Mouse (Mus musculus) heart, embryonic 16.5 days (tissue): Measurements from ENCODE around the gene Slc11a1. TPM values are rescaled to one million over a fixed set of nuclear protein-coding genes. Genes with fewer than 3 reads are reported as not detected.

ENCODE experiments used
- ATAC-seq: fragments of 200-750 bp; cut with Nextera tagmentation; replicated peaks from 2 replicates; pipeline ENCODE4 v1.8.0; 2017; ENCODE audit warnings: moderate number of reproducible peaks; ENCODE audit not compliant: insufficient read depth, low FRiP score; ENCODE audit errors: extremely low read depth
- H3K27ac ChIP-seq: fragments of 300-500 bp; sonication (generic); 2 replicates; pipeline ENCODE4 v1.5.1; 2014; ENCODE audit warnings: mild to moderate bottlenecking, low read length, control low read depth, moderate library complexity
- H3K27me3 ChIP-seq: fragments of 300-500 bp; sonication (generic); 2 replicates; pipeline ENCODE4 v1.6.1; 2014; ENCODE audit warnings: low read length, mixed read lengths; ENCODE audit not compliant: control insufficient read depth, insufficient read depth
- H3K36me3 ChIP-seq: fragments of 300-500 bp; sonication (generic); 2 replicates; pipeline ENCODE4 v1.6.1; 2014; ENCODE audit not compliant: control insufficient read depth, insufficient read depth
- H3K4me1 ChIP-seq: fragments of 300-500 bp; sonication (generic); 2 replicates; pipeline ENCODE4 v1.6.1; 2014; ENCODE audit warnings: low read length, mixed read lengths; ENCODE audit not compliant: control insufficient read depth, insufficient read depth
- H3K4me2 ChIP-seq: fragments of 300-500 bp; sonication (generic); 2 replicates; pipeline ENCODE4 v1.6.1; 2014; ENCODE audit warnings: low read depth, mild to moderate bottlenecking, control low read depth, low read length
- H3K4me3 ChIP-seq: fragments of 300-500 bp; sonication (generic); 2 replicates; pipeline ENCODE4 v1.5.1; 2014; ENCODE audit warnings: mild to moderate bottlenecking, control low read depth, low read length
- H3K9ac ChIP-seq: fragments of 300-500 bp; sonication (generic); 2 replicates; pipeline ENCODE4 v1.6.1; 2014; ENCODE audit warnings: low read length, control low read depth
- H3K9me3 ChIP-seq: fragments of 300-500 bp; sonication (generic); replicated peaks from 2 replicates; pipeline ENCODE4 v1.6.1; 2016; ENCODE audit warnings: low read length; ENCODE audit not compliant: control insufficient read depth
- WGBS: fragments of 180-500 bp; shearing (Covaris S2); extraction: QIAGEN DNeasy Blood & Tissue Kit; methylation state at CpG from one replicate; pipeline ENCODE4 v1.1.7; 2014; 5-methylcytosine and 5-hydroxymethylcytosine counted together
- microRNA counts: library from miRNA; unstranded; fragments of <30 nt; microRNA quantifications from one replicate; lab custom pipeline; 2016
- microRNA-seq: library from miRNA; unstranded; fragments of <30 nt; microRNA quantifications from one replicate; pipeline ENCODE4, GENCODE M21; 2017
- polyA plus RNA-seq: library from polyadenylated mRNA; unstranded; fragments of >200 nt; fragmentation: Nextera tagmentation; extraction: Ambion mirVana; gene quantifications from 2 replicates; pipeline ENCODE4 v1.2.1, GENCODE M21; 2015

The Slc11a1 gene
- polyA plus RNA-seq, 1 experiment from 2014 or later, result 4.3 TPM

- H3K27me3 ChIP-seq, result no peaks in the 10 kb centered on the region
- H3K27ac ChIP-seq, result no peak overlapping the region
- H3K4me2 ChIP-seq, result no peak overlapping the region
- H3K4me3 ChIP-seq, result no peak overlapping the region
- peaks cover 6% of the 10 kb centered on the region; the same call in 1 of the 2 replicates for H3K4me1 ChIP-seq
- H3K36me3 ChIP-seq, result peaks cover 13% of the 10 kb centered on the region; the same call in 1 of the 2 replicates
- no peak overlapping the region for H3K9ac ChIP-seq
- H3K9me3 ChIP-seq, result no peaks in the 10 kb centered on the region
- WGBS, result 61% methylated on average over 5 of the region's 5 CpGs
- no peak for ATAC-seq
Observed at GRCm38 (mm10) chr1:74434596-74434995, 59.6 kb downstream of the Slc11a1 start.

DNA sequence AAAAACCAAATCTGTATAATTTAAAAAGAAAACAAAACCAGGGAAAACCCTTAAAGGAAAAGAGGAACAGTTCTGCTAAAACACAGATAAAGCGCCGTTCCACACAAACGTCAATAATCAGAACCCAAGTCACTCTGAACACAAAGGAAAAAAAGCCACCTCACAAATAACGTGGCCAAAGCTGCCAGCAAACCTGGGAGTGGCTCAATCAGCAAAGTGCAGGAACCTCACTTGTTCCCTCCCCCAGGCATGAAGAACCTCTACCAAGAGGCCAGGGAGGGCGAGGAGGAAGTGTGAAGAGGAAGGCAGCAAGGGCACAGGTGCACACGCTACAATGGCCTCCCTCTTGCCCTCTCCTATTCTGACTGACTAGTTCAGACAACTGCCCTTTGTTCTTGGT lies 60.6 kb downstream of the Slc11a1 start:
- Histone ChIP-seq H3K4me3 (no peak overlapping the region), H3K36me3 (peaks cover 17% of the 10 kb centered on the region), H3K4me1 (peaks cover 6% of the 10 kb centered on the region; the same call in 1 of the 2 replicates)

More for the DNA sequence above, 60.6 kb downstream of the Slc11a1 start:
- Histone ChIP-seq H3K27me3 (no peaks in the 10 kb centered on the region), H3K27ac (no peak overlapping the region), H3K9me3 (no peaks in the 10 kb centered on the region), H3K4me2 (no peak overlapping the region), H3K9ac (no peak overlapping the region)
- no peak for ATAC-seq
- 66% methylated on average over 6 of the region's 6 CpGs for WGBS

MicroRNAs encoded within 50 kb of the gene (microRNA counts, 519-probe panel; counts per million panel counts)
- microRNA mmu-miR-26b (lab: Ali Mortazavi, UCI), result 3,112 counts per million, percentile 82 among the panel's probes with 10 or more counts

Small RNA genes within 50 kb of the gene (microRNA-seq; reads per million reads assigned to microRNA genes)
- gene Mir26b, result 39,730 reads per million, percentile 98 among the genes with 10 or more reads in this experiment

Other genes with a start within 250 kb of the Slc11a1 start
- 0.45 and 0.91 TPM in 2 replicates for gene Rufy4, start 249.7 kb upstream of the Slc11a1 start, polyA plus RNA-seq
- gene Cxcr2, start 221.2 kb upstream of the Slc11a1 start, polyA plus RNA-seq, result 0.19 and 0.41 TPM in 2 replicates
- not detected in 2 replicates for gene Cxcr1, start 180.6 kb upstream of the Slc11a1 start, polyA plus RNA-seq
- 415 and 472 TPM in 2 replicates for gene Arpc2, start 139.1 kb upstream of the Slc11a1 start, polyA plus RNA-seq
- 0.22 and 0.30 TPM in 2 replicates for gene Gpbar1, start 96.6 kb upstream of the Slc11a1 start, polyA plus RNA-seq
- gene Aamp, start 90.5 kb upstream of the Slc11a1 start, polyA plus RNA-seq, result 214 and 223 TPM in 2 replicates
- gene Pnkd, start 90.3 kb upstream of the Slc11a1 start, polyA plus RNA-seq, result 314 and 324 TPM in 2 replicates
- 51.2 and 51.4 TPM in 2 replicates for gene Tmbim1, start 69.6 kb upstream of the Slc11a1 start, polyA plus RNA-seq
- 0.62 and 1.1 TPM in 2 replicates for gene Catip, start 13.1 kb upstream of the Slc11a1 start, polyA plus RNA-seq
- 64.6 and 66.7 TPM in 2 replicates for gene Ctdsp1, start 16.3 kb downstream of the Slc11a1 start, polyA plus RNA-seq
- 0.37 and 1.7 TPM in 2 replicates for gene Vil1, start 34.2 kb downstream of the Slc11a1 start, polyA plus RNA-seq
- gene Cnot9, start 130.9 kb downstream of the Slc11a1 start, polyA plus RNA-seq, result 28.3 and 32.1 TPM in 2 replicates
- 0.20 and 0.68 TPM in 2 replicates for gene Plcd4, start 167.7 kb downstream of the Slc11a1 start, polyA plus RNA-seq
- 19.2 and 20.3 TPM in 2 replicates for gene Usp37, start 169.1 kb downstream of the Slc11a1 start, polyA plus RNA-seq
- gene Zfp142, start 213.1 kb downstream of the Slc11a1 start, polyA plus RNA-seq, result 5.0 TPM in 2 replicates
- gene Bcs1l, start 213.1 kb downstream of the Slc11a1 start, polyA plus RNA-seq, result 22.6 and 25.2 TPM in 2 replicates
- gene Rnf25, start 226.2 kb downstream of the Slc11a1 start, polyA plus RNA-seq, result 23.5 and 26.1 TPM in 2 replicates
- gene Stk36, start 226.2 kb downstream of the Slc11a1 start, polyA plus RNA-seq, result 3.1 and 3.9 TPM in 2 replicates